Mouse (Mus musculus): Measurements from ENCODE around the gene Gm9376. TPM values are rescaled to one million over a fixed set of nuclear protein-coding genes. Genes with fewer than 3 reads are reported as not detected.
A peak's percentile ranks its signal among the peaks of the same experiment; 100 is the strongest.

Gene Gm9376
- not detected in 2 replicates for polyA plus RNA-seq (2016; fragmentation: Nextera tagmentation; extraction: Ambion mirVana)

DNA sequence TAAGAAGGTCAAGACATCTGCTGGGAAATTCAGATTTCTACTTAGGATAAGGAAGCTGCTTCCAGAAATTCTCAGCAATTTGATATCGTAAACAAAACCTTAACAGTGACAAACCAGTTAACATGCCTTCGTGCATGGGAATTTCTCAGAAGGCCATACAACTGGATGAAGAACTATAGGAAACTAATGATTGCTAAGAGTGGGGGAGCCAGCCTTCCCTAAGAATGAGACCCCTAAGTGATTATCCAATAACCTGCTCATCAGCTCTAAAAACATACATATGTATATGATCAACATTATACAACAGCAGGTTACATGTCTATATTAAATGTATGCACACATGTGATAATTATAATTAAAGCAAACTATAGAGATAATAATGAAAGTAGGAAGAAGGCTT lies at the start of gene Gm9376:
Gene Gm9376 (plus strand): TSS at position 301 of the 400 bp plus-strand sequence.
- H3K27ac ChIP-seq = no peak within 1 kb of the TSS
- H3K9me3 ChIP-seq (replicated peaks) = no peaks in the 10 kb centered on the region
- H3K4me1 ChIP-seq = no peaks in the 10 kb centered on the region
- no peak for DNase-seq (ENCODE audit: low spot score)
- H3K27me3 ChIP-seq (ENCODE audit: low read depth, poor library complexity, severe bottlenecking) = no peaks in the 10 kb centered on the region
- no peaks in the 10 kb centered on the region for H3K36me3 ChIP-seq
- H3K4me3 ChIP-seq = no peak within 1 kb of the TSS
- WGBS = 96% methylated on average over 2 of the region's 2 CpGs

DNA sequence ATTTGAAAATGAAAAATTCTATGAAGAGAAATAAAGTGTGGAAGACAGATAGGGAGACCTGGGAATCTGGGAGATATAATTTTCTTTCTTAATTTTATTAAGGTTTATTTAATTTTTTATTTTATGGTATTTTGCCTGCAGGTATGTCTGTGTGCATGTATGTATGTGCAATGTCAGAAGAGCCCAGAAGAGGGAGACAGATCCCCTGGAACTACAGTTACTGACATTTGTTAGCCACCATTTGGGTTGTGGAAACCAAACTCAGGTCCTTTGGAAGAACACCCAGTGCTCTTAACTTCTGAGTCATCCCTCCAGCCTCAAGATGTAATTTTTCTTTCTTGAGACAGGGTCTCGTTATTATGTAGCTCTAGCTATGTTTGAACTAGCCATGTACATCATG lies 45.9 kb upstream of the Gm9376 start:
- Histone ChIP-seq H3K27me3 (ENCODE audit: low read depth, poor library complexity, severe bottlenecking) (peaks cover 66% of the 10 kb centered on the region), H3K4me1 (peaks cover 5% of the 10 kb centered on the region; the same call in 1 of the 2 replicates), H3K36me3 (no peaks in the 10 kb centered on the region), H3K4me3 (no peak overlapping the region), H3K9me3 (replicated peaks) (no peaks in the 10 kb centered on the region), H3K27ac (no peak overlapping the region)
- 84% methylated on average over 1 of the region's 1 CpGs for WGBS
- DNase-seq (ENCODE audit: low spot score) = no peak

DNA sequence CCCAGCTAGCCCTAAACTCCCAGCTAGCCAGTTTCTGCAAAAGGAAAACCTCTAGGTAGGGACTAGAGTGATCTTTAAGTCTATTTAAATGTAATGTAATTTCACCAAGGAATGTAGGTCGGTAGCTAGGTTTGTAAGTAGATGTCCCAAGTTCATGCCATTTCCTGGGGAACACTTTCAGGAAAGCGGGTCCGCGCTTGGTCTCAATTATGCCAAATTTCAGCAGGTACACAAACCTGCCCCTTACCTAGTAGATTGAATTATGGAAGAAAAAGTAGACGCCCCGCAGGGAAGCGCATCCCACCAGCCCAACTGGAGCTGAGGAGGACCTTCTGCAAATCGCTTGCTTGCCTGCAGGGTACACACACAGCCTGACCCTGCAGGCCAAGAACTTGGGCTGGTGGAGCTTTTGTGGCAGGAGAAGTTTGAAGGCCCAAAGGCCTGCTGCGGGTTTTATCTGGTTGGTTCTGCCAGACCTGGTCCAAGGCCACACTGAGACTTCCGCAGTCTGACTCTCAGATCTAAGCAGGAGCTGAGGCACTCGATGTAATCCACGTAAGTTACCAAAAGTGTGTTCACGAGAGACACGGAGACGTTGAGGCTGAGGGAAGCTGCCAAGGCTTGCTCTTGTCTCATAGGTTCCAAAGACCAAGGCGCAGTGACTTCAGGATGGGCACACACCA lies 41.6 kb upstream of the Gm9376 start:
- H3K27me3 ChIP-seq (ENCODE audit: low read depth, poor library complexity, severe bottlenecking) = peaks cover 90% of the 10 kb centered on the region
- no peak overlapping the region for H3K27ac ChIP-seq
- no peaks in the 10 kb centered on the region for H3K36me3 ChIP-seq
- 7% methylated on average over 16 of the region's 16 CpGs for WGBS
- no peaks in the 10 kb centered on the region for H3K9me3 ChIP-seq (replicated peaks)
- no peak overlapping the region for H3K4me3 ChIP-seq
- DNase-seq (ENCODE audit: low spot score) = peak; percentile 51
- H3K4me1 ChIP-seq = peaks cover 28% of the 10 kb centered on the region

DNA sequence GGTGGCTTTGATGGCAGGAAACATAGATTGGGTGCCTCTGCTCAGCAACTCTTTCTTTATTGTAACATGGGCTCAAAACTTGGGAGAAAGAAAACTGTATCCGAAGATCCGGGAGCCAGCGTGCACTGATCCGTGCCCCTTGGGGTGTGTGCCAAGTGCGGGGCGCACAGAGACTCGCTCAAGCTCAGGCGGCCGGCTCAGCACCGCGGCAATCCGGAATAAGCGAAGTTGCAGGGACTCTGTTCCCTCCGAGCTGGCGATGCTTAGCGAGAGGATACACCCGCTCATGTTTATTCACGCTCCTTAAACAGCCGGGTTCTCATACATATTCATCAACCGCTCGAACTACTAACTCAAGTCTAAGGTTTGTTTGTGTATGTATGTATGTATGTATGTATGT lies 40.8 kb upstream of the Gm9376 start:
- peaks cover 28% of the 10 kb centered on the region for H3K4me1 ChIP-seq

DNA sequence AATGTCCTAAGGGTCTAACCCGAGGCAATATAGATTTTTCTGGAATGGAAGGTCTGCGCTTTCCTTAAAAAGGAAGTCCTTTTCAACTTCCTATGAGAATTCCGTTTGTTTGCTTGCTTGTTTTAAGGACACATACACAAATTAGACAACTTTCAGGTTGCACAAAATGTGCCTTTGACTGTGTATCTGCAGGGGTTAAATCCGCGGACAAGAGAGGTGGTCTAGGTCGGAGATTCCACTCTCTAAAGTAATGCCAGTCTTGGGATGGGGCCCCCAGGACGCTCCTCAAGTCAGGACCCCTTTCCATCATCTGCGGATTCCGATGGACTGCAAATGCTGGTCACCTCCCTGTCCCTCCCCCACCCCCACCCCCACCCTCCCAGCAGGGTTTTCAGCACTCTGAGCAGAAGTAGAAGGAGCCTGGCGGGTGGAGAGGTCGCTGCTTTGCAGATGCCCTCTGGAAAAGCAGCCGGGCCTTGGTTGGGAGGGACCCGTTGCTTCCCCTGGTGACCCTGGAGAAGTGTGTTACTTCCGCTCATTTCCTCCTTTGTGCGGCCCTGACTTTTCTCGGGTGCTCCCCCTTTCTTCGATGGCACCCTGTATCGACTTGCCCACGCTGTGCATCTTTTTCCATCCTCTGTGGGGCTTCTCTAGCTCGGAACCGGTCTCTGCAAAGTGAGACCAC lies 40.1 kb upstream of the Gm9376 start:
- Histone ChIP-seq H3K4me3 (no peak overlapping the region), H3K4me1 (peaks cover 35% of the 10 kb centered on the region), H3K27ac (no peak overlapping the region), H3K27me3 (ENCODE audit: low read depth, poor library complexity, severe bottlenecking) (peaks cover 100% of the 10 kb centered on the region), H3K36me3 (no peaks in the 10 kb centered on the region), H3K9me3 (replicated peaks) (no peaks in the 10 kb centered on the region)
- WGBS = 1% methylated on average over 21 of the region's 21 CpGs
- DNase-seq (ENCODE audit: low spot score) = peak; percentile 53

More for the DNA sequence above, 40.8 kb upstream of the Gm9376 start:
- WGBS = under 1% methylated on average over 21 of the region's 21 CpGs
- Histone ChIP-seq H3K9me3 (replicated peaks) (no peaks in the 10 kb centered on the region), H3K27me3 (ENCODE audit: low read depth, poor library complexity, severe bottlenecking) (peaks cover 97% of the 10 kb centered on the region), H3K27ac (no peak overlapping the region), H3K36me3 (no peaks in the 10 kb centered on the region), H3K4me3 (peak overlapping the region; percentile 13; the same call in 1 of the 2 replicates)
- peak; percentile 54 for DNase-seq (ENCODE audit: low spot score)

DNA sequence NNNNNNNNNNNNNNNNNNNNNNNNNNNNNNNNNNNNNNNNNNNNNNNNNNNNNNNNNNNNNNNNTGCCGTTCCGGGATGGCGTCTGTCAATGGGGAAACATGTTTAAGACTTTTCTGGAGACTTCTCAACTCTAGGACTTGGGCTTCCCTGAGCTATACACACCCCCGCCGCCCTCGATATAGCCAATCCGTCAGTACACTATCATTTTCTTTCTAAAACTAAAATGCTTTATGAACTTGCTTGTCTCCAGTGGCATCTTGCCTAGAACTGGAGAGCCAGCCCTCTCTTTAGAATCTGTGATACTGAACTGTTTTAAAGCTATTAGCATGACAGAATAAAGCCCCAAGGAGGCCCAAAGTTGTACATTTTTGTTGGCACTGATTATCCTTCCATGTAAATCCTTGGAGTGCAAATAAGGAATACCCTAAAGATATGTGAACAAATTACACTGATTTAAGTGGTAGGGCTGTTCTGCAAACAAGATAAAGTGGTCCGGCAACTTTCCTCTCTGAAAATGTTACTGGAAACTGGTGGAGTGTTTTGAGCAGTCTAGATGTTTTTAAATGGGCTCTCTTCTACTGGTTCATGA lies 34.3 kb upstream of the Gm9376 start:
- Histone ChIP-seq H3K9me3 (replicated peaks) (no peaks in the 10 kb centered on the region), H3K27ac (no peak overlapping the region), H3K27me3 (ENCODE audit: low read depth, poor library complexity, severe bottlenecking) (peaks cover 98% of the 10 kb centered on the region), H3K4me3 (no peak overlapping the region), H3K4me1 (peaks cover 50% of the 10 kb centered on the region), H3K36me3 (no peaks in the 10 kb centered on the region)
- DNase-seq (ENCODE audit: low spot score) = no peak
- 5% methylated on average over 8 of the region's 8 CpGs for WGBS

DNA sequence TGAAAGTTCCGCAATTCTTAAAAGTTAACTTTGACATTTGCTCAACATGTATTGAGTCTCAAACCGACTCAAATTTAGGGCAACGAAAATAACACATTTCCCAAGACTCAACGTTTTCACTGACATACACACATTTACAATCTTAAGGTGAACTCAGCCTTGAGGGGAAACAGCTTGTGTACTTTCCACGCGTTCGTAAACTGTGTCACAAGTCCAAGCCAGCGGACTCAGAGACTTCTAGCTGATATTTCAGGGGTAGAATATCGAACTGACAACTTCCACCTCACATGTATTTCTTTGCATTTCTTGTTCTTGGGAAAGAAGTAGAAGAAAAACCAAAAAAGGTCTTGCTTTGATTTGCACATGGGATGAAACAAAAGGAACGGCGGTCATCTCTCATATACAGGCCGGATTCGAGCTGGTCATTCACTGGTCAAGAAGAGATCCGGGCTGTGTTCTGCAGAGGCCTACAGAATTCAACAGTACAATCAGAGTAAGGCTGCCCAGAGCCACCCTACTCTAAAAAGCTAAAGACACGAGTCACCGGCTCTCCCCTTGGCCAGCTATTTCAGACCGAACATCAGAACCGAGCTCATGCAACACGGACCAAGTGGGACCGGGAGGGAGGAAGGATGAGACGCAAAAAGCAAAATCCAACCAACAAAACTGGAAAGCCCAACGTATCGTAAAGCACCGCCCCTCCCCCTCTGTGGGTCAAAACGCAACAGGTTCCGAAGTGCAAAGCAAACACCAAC lies 32.8 kb upstream of the Gm9376 start:
- no peaks in the 10 kb centered on the region for H3K9me3 ChIP-seq (replicated peaks)
- no peaks in the 10 kb centered on the region for H3K36me3 ChIP-seq
- DNase-seq (ENCODE audit: low spot score) = no peak
- WGBS = 1% methylated on average over 26 of the region's 26 CpGs
- H3K27me3 ChIP-seq (ENCODE audit: low read depth, poor library complexity, severe bottlenecking) = peaks cover 98% of the 10 kb centered on the region
- H3K4me3 ChIP-seq = peak overlapping the region; percentile 56
- no peak overlapping the region for H3K27ac ChIP-seq
- peaks cover 40% of the 10 kb centered on the region for H3K4me1 ChIP-seq

DNA sequence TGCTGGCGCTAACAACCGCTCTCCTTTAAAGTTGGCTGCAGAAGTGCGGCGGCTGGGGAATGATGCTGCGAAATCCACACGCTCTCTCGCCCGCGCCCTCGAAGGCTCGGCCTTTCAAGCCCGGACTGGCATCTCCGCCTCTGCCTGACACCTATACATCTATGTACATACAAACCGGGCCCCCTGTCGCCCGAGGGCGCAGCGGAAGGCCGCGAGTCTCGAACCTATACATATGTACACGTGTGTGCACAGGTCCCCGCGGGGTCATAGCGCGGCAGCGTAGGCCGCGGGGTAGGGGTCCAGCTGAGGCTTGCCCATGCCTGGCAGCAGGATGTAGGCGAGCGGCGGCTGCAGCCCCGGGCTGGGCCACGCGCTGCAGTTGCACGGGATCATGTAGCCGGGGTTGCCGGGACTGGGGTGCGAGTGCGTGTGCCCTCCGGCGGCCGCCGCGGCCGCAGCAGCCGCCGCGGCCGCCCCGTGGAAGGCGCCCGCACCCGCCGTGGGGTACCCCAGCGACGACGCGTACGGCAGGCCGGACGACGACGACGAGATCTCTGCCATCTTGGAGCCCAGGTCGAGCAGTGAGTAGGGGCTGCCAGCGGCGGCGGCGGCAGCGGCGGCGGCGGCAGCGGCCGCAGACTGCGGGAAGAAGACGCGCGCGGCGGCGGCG lies 32.1 kb upstream of the Gm9376 start:
- WGBS = under 1% methylated on average over 83 of the region's 84 CpGs
- H3K9me3 ChIP-seq (replicated peaks) = no peaks in the 10 kb centered on the region
- no peaks in the 10 kb centered on the region for H3K36me3 ChIP-seq
- H3K27ac ChIP-seq = 0 out of 2 replicates have a peak overlapping the region, but pooled peaks have one; percentile 19
- peaks cover 40% of the 10 kb centered on the region for H3K4me1 ChIP-seq
- H3K27me3 ChIP-seq (ENCODE audit: low read depth, poor library complexity, severe bottlenecking) = peaks cover 98% of the 10 kb centered on the region
- peak; percentile 78 for DNase-seq (ENCODE audit: low spot score)
- peak overlapping the region; percentile 56 for H3K4me3 ChIP-seq

DNA sequence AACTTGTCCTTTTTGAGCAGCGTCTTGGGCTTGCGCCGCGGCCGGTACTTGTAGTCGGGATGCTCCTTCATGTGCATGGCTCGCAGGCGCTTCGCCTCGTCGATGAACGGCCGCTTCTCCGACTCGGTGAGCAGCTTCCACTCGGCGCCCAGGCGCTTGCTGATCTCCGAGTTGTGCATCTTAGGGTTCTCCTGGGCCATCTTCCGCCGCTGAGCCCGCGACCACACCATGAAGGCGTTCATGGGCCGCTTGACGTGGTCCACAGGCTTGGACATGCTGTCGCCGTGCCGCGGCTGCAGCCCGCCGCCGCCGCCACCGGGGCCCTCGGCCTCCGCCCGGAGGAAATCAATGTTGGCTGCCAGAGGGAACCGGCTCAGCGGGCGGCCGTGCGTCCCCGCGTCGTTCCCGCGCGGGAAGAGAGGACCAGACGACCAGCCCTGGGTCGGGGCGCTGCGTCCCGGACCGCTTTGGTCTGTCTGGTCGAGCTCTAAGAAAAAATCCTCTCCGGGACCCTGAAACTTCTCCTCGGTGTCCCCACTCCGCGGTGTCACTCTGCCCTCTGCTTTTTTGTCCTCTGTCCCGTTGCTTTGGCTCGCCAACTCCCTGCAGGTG lies 31.3 kb upstream of the Gm9376 start:
- Histone ChIP-seq H3K27me3 (ENCODE audit: low read depth, poor library complexity, severe bottlenecking) (peaks cover 98% of the 10 kb centered on the region), H3K27ac (0 out of 2 replicates have a peak overlapping the region, but pooled peaks have one; percentile 19), H3K9me3 (replicated peaks) (no peaks in the 10 kb centered on the region), H3K4me3 (peak overlapping the region; percentile 56), H3K4me1 (peaks cover 40% of the 10 kb centered on the region), H3K36me3 (no peaks in the 10 kb centered on the region)
- peak; percentile 74 for DNase-seq (ENCODE audit: low spot score)
- WGBS = under 1% methylated on average over 62 of the region's 62 CpGs

DNA sequence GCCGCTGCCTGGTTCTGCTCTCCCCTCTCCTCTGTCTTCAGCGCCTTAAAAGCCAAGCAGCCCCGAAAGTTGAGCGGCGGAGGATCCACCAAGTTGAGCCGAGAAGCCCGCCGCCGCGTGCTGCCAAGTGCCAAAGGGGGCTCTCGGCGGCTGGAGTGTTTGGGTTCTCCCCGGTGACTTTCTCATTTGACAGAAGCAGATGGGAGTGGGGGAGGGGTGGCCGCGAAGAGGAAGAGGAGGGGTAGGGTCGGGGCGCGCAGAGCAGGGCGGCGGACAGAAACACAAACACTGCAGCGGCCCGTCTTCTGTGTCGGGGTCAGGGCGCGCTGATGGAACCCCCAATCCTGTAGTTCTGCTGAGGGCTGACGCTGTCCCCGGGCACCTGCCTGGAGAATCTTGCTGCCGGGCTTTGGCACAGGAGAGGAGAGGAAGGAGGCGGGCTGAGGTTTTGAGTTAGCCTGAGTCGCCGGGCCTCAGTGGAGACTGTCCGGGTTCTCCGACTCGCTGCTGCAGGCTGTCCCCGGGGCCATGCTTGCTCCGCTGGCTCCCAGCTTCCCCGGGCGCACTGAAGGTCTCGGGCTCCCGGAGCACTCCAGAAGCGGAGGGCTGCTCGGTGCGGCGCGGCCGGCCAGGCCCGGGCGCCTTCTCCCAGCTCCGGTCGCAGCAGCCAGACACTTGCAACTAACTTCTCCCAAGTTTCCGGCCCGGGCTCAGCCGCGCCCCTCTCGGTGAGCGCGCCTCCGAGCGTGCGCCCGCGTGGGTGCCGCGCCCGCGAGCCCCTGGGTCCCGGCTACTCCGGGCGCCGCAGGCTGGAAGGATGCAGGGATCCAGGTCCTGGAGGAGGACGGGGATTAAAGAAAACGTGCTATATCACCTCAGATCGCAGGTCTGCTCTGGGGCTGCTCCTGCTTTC lies 30.5 kb upstream of the Gm9376 start:
- H3K4me3 ChIP-seq = peak overlapping the region; percentile 56
- no peaks in the 10 kb centered on the region for H3K36me3 ChIP-seq
- H3K9me3 ChIP-seq (replicated peaks) = no peaks in the 10 kb centered on the region
- WGBS = under 1% methylated on average over 73 of the region's 73 CpGs
- peaks cover 37% of the 10 kb centered on the region for H3K4me1 ChIP-seq
- H3K27me3 ChIP-seq (ENCODE audit: low read depth, poor library complexity, severe bottlenecking) = peaks cover 98% of the 10 kb centered on the region
- H3K27ac ChIP-seq = peak overlapping the region; percentile 31
- DNase-seq (ENCODE audit: low spot score) = peak; percentile 77

DNA sequence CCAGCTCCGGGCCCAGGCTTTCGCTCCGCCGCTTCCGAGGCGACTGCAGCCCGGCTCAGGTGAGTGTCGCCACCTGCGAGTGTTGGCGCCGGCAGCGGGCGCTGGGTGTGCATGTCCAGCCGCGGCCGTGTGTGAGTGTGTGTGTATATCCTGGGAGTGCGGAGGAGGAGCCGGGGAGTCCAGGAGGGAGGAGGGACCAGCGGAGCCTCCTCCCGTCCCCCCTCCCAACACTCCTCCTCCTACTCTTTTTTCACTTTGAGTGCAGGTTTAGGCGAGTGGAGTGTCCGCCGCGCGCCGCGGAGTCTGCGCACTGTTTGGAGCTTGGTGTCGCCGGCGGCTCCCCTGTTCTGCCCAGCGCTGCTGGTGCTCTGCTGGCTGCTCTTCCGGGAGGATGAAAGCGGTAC lies 29.9 kb upstream of the Gm9376 start, which contains the start of gene Sox21:
Gene Sox21 (minus strand): TSS at position 145 of the 404 bp plus-strand sequence.
- H3K4me3 ChIP-seq = peak within 1 kb of the TSS; percentile 56
- peaks cover 30% of the 10 kb centered on the region for H3K4me1 ChIP-seq

More for the DNA sequence above, 29.9 kb upstream of the Gm9376 start, which contains the start of gene Sox21:
- under 1% methylated on average over 34 of the region's 34 CpGs for WGBS
- DNase-seq (ENCODE audit: low spot score) = no peak
- Histone ChIP-seq H3K27me3 (ENCODE audit: low read depth, poor library complexity, severe bottlenecking) (peaks cover 91% of the 10 kb centered on the region), H3K9me3 (replicated peaks) (no peaks in the 10 kb centered on the region), H3K27ac (peak within 1 kb of the TSS; percentile 31), H3K36me3 (no peaks in the 10 kb centered on the region)
